1 mouse cellular context compared by ENCODE assay signal in the genomic region with DNA sequence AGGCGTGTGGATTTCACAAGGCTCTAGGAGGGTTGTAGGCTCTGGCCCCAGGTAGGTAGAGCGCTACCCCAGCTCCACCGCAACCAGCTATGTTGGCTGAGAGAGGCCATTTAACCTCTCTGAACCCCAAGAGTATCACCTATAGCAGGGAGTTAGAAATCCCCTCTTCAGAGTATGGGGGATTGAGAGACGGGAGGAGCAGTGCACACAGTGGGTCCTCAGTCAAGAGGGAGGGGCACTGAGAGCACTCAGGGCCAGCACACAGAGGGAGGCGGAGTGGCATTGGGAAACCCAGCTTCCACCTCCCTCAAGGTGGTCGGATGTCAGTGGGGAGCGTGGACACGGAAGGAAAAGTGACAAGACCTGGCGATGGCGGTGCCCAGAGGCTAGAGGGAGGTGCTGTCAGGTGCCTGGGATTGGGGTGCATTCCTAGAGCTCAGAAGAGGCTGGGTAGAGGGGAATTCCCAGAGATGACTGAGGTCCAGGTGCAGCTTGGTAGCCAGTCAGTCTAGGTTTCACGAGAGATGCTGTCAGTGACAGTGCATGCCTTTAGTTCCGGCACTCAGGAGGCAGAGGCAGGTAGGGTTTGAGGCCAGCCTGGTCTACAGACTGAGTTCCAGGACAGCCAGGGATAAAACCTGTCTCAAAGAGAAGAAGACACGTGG.
TF ChIP-seq lines count a peak whose summit lies in the region.

No protein-coding gene starts in this region.

TF ChIP-seq in MEL, 35 proteins besides CTCF, POLR2A, EP300 and RAD21:
- no peak for TF ChIP-seq MXI1 (IDR thresholded peaks at IDR 0.05; ENCODE audit: low read depth, low read length)
- TF ChIP-seq USF1 (IDR thresholded peaks at IDR 0.05; ENCODE audit: low read depth, low read length): no peak
- no peak for TF ChIP-seq E2F4 (IDR thresholded peaks at IDR 0.05; ENCODE audit: borderline replicate concordance, low read depth, low read length)
- TF ChIP-seq RCOR1 (IDR thresholded peaks at IDR 0.05; ENCODE audit: low read depth, low read length): no peak
- TF ChIP-seq KAT2A (conservative IDR thresholded peaks at IDR 0.05; ENCODE audit: low read depth, low read length): no peak
- TF ChIP-seq ZKSCAN1 (IDR thresholded peaks at IDR 0.05; ENCODE audit: low read depth, low read length): peak; percentile 58; the same call in 1 of the 2 replicates
